Mouse (Mus musculus) C3H10T1/2 (cell line): Measurements from ENCODE around the gene Olfr60. TPM values are rescaled to one million over a fixed set of nuclear protein-coding genes. Genes with fewer than 3 reads are reported as not detected.

Experiments
- polyA plus RNA-seq, 2 experiments: library from polyadenylated mRNA; unstranded; fragments of >200 nt; fragmentation: generic; extraction: Trizol; gene quantifications; one replicate each; pipeline ENCODE4 v1.2.1; 2012; ENCODE audit warnings: missing spikeins in 2 of 2

Gene Olfr60
- not detected for polyA plus RNA-seq

DNA sequence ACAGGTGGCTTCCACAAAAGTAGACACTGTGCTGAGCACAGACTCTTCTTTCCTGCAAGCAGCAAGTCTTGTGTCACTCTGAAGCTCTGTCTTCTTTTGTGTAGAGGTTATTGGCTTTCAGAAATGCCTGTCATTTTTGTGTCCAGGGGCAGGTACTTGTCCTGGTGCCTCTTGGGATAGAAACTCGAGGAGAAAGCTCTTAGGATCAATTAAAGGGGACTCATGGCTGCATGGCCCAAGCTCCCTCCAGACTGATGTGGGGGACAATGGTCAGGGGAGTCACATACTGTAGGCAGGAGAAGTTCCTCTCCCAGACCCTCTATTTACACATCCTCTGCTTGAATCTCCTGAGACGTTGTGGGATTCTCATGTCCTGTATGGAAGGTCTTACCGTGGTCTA lies at the start of gene Olfr60:
Olfr60 (minus strand) TSS at position 101 of the 400 bp plus-strand sequence.

DNA sequence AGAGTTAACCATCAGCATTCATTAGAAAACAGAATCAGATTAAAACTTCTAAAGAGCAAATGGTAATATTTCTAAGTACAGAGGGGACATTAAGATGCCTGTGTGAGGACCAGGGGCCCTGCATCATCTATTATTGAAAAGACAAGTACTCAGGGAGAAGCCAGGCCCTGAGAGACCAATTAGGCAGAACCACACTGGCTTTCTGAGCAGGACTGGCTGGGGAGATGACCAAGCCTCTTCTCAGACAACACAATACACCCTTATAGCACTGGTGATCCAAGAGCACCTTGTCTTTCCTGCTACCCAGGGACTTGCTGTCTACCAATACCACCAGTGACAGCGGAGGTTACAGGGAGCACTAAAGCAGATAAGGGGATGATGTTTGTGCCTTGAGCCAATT lies 41.3 kb upstream of the Olfr60 start, which contains the start of gene Olfr531:
Olfr531 (minus strand) TSS at position 101 of the 400 bp plus-strand sequence.

GRCm38 (mm10) chr7:140376231-140376630 lies 14.8 kb upstream of the Olfr60 start, which contains the start of gene Olfr530:
Gene Olfr530, minus strand, starts transcription at chr7:140376331.

DNA sequence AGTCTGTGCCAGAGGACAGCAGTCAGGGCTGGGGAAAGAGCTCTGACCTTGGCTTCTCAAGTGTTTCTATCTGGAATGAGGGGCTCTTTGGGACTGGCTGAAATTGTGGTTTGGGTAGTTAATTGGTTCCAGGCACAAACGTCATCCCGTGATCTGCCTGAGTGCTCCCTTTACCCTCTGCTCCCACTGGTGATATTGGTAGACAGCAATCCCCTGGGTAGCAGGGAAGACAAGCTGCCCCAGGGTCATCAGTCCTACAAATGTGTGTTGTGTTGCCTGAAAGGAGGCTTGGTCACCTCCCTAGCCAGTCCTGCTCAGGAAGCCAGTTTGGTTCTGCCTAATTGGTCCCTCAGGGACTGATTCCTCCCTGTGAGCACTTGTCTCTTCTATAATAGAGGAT lies 27.8 kb downstream of the Olfr60 start, which contains the start of gene Olfr527:
Olfr527 (plus strand) TSS at position 301 of the 400 bp plus-strand sequence.

GRCm38 (mm10) chr7:140320558-140320957 lies 40.9 kb downstream of the Olfr60 start, which contains the start of gene Olfr525:
Gene Olfr525, plus strand, starts transcription at chr7:140320858.

Other genes with a start within 250 kb of the Olfr60 start
- gene Paox, start 245.9 kb downstream of the Olfr60 start, polyA plus RNA-seq, result 10 to 100 TPM; 12.0 to 15.9 TPM
- 10 to 100 TPM; 29.4 to 89.8 TPM for gene Echs1, start 245.2 kb downstream of the Olfr60 start, polyA plus RNA-seq
- 10 to 100 TPM in 1 of 2 experiments, 1 to 10 TPM in 1; 9.2 to 11.8 TPM for gene Mtg1, start 224.1 kb downstream of the Olfr60 start, polyA plus RNA-seq
- gene Sprn, start 206.8 kb downstream of the Olfr60 start, polyA plus RNA-seq, result not detected
- gene Olfr522, start 196.9 kb downstream of the Olfr60 start, polyA plus RNA-seq, result not detected
- gene Olfr523, start 188.5 kb downstream of the Olfr60 start, polyA plus RNA-seq, result not detected
- gene Olfr524, start 155.7 kb downstream of the Olfr60 start, polyA plus RNA-seq, result not detected
- gene Cd163l1, start 143.4 kb downstream of the Olfr60 start, polyA plus RNA-seq, result not detected
- gene 5830411N06Rik, start 114.4 kb downstream of the Olfr60 start, polyA plus RNA-seq, result not detected
- not detected for gene Olfr525, start 40.8 kb downstream of the Olfr60 start, polyA plus RNA-seq
- gene Olfr527, start 27.7 kb downstream of the Olfr60 start, polyA plus RNA-seq, result not detected
- not detected for gene Olfr530, start 14.7 kb upstream of the Olfr60 start, polyA plus RNA-seq
- gene Olfr531, start 41.2 kb upstream of the Olfr60 start, polyA plus RNA-seq, result not detected
- not detected for gene Olfr532, start 60.0 kb upstream of the Olfr60 start, polyA plus RNA-seq
- gene Olfr533, start 101.7 kb upstream of the Olfr60 start, polyA plus RNA-seq, result not detected
- gene Olfr535, start 122.5 kb upstream of the Olfr60 start, polyA plus RNA-seq, result not detected
- not detected for gene Olfr536, start 145.7 kb upstream of the Olfr60 start, polyA plus RNA-seq
- not detected for gene Olfr538, start 206.2 kb upstream of the Olfr60 start, polyA plus RNA-seq
- gene Olfr46, start 239.6 kb upstream of the Olfr60 start, polyA plus RNA-seq, result under 1 TPM in 1 of 2 experiments, not detected in 1; under 0.01 TPM